Mouse (Mus musculus): Measurements from ENCODE around the gene Vamp2. TPM values are rescaled to one million over a fixed set of nuclear protein-coding genes. Genes with fewer than 3 reads are reported as not detected.

Vamp2 gene
- total RNA-seq, 2 experiments from 2014 or later = 988 to 1,016 TPM

DNA sequence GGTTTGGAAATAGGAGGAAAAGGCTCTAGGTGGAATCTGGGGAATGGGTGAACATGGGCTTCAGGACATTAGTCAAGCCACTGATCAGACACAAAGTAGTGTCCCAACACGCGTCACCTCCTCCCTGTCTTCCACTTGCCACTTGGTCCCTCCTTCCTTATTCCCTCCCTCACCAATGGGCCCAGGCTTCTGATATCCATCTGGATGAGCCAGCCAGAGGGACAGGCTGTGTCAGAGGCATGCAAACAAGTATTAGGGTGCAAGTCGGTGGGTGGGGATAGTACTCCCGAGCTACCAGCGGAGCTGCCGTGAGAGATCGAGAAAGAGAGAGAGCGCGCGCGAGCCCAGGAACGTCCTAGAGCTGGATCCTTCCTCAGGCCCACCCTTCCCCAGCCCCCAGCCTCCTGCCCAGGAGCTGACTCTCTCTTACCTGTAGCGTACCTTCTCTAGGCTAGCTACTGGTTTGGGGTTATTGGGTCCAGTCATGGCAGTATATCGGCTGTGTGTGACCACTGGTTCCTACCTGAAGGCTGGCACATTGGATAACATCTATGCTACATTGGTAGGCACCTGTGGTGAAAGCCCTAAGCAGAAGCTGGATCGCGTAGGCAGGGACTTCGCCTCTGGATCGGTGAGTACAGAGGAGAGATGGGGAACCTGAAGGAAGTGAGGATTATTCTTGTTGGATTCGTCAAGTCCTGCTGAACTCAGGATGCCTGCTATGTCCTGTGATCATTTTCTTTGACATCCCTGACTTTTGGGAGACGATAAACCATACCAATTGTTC, 37.8 kb downstream of the Vamp2 start:
- H3K27ac ChIP-seq = peak overlapping the region; percentile 90
- DNase-seq (ENCODE audit: low spot score in 2 of 2) = no peak
- H3K4me3 ChIP-seq = peak overlapping the region; percentile 72
- no peak for TF ChIP-seq CTCF (conservative IDR thresholded peaks at IDR 0.05)

DNA sequence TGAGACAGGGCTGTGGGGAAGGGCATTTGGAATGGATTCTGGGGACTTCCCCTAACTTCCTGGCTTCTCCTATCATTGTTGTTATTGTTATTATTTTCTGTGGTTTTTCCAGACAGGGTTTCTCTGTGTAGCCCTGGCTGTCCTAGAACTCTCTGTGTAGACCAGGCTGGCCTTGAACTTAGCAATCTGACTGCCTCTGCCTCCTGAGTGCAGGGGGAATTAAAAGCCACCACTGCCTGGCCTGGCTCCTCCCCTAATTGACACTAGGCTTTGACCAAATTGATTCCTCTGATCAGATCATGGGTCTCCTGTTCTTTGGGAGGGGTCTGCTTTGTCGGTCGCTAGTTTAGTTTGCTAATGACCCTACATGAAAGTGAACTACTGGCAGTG, 38.4 kb downstream of the Vamp2 start:
- no peak for DNase-seq (ENCODE audit: low spot score in 2 of 2)
- TF ChIP-seq CTCF (conservative IDR thresholded peaks at IDR 0.05) = no peak
- Histone ChIP-seq H3K4me3 (no peak overlapping the region; the same call in 1 of the 2 replicates), H3K27ac (peak overlapping the region; percentile 90; the same call in 1 of the 2 replicates)

DNA sequence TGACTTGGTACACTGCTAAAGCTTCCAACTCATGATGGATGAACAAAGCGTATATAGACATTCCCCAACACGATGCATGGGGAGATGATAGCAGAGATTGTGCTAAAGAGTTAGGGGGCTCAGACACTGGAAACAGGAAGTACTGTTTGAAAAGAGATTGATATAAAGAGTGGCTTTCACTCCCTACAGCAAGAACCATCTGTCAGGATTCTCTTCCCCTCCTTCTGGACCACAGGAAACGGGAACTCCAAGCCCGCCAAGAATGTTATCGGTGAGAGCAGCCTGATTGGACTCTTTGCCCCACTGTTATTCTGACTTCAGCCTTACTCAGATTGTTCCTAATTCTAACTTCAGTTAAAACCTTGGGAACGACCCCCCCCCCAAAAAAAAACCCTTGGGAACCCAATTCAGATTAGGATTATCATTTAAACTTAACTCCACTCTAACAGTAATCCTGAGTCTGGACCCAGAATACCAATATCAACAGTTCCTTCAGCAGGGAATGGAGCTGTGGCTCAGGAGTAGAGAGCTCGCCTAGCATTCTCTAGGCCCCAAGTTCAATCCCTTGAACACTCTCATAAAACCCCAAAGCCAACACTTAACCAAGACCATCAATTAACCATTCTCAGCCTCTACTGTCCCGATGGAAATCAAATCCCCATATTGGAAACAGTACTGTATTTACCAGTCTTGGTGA, 40.3 kb downstream of the Vamp2 start:
- TF ChIP-seq CTCF (conservative IDR thresholded peaks at IDR 0.05) = no peak
- no peak overlapping the region for H3K4me3 ChIP-seq
- no peak overlapping the region for H3K27ac ChIP-seq
- no peak for DNase-seq (ENCODE audit: low spot score in 2 of 2)

DNA sequence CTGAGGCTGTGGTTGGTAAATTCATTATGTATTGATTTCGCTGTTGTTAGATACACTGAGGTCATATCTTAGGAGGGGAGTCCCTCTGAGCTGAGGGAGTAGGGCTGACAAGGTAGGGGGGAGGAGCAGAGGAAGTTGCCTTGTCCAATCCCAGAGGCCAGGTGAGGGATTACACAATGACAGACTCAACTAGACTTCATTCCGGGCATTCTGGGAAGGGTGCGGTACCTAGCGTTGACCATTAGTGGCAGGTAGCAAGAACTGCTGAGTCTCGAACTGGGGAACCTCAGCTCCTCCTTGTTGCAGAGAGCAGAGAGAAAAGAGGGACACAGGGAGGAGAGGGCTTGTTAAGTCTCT, 45.3 kb downstream of the Vamp2 start:
- TF ChIP-seq CTCF (conservative IDR thresholded peaks at IDR 0.05) = no peak
- Histone ChIP-seq H3K4me3 (peak overlapping the region; percentile 62), H3K27ac (peak overlapping the region; percentile 85)
- no peak for DNase-seq (ENCODE audit: low spot score in 2 of 2)

DNA sequence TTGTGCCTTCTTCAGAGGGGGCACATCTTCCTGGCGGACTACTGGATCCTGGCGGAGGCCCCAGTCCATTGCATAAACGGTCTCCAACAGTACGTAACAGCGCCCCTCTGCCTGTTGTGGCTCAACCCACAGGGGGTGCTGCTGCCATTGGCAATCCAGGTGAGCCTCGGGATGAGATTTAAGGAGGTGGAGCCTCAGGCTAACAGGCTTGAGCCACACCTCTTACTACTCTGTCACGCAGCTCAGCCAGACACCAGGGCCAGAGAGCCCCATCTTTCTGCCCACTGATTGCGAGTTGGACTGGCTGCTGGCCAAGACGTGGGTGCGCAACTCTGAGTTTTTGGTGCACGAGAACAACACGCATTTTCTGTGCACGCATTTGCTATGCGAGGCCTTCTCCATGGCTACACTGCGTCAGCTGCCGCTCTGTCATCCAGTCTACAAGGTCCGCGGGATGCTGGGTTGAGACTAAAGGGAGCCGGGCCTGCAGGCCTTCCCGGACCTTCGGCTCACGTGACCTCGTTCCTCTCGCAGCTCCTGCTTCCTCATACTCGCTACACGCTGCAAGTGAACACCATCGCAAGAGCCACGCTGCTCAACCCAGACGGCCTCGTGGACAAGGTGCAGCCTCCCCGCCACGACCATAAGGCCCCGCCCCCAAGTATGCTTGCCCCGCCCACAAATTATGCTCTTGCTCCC, 45.8 kb downstream of the Vamp2 start:
- TF ChIP-seq CTCF (conservative IDR thresholded peaks at IDR 0.05) = peak; percentile 72
- H3K4me3 ChIP-seq = peak overlapping the region; percentile 62
- peak overlapping the region; percentile 85 for H3K27ac ChIP-seq
- peak; percentile 85 to 89 for DNase-seq (ENCODE audit: low spot score in 2 of 2)

- no peak for DNase-seq (ENCODE audit: low spot score in 2 of 2)
- Histone ChIP-seq H3K27ac (peak overlapping the region; percentile 85), H3K4me3 (peak overlapping the region; percentile 62)
- TF ChIP-seq CTCF (conservative IDR thresholded peaks at IDR 0.05) = no peak
These were observed 46.3 kb downstream of the Vamp2 start for GRCm38 (mm10) chr11:69134622-69134968.

GRCm38 (mm10) chr11:69135361-69135760, 47.1 kb downstream of the Vamp2 start:
- no peak for DNase-seq (ENCODE audit: low spot score in 2 of 2)
- Histone ChIP-seq H3K27ac (no peak overlapping the region), H3K4me3 (no peak overlapping the region)
- TF ChIP-seq CTCF (conservative IDR thresholded peaks at IDR 0.05) = no peak

Other genes with a start within 250 kb of the Vamp2 start
- gene Ndel1, start 216.6 kb upstream of the Vamp2 start, total RNA-seq (2021) = 10 to 100 TPM; 81.1 to 96.3 TPM
- gene Rnf222, start 199.9 kb upstream of the Vamp2 start, total RNA-seq (2021) = not detected
- gene Rpl26, start 186.9 kb upstream of the Vamp2 start, total RNA-seq (2021) = 100 to 1,000 TPM; 766 to 781 TPM
- gene Odf4, start 161.4 kb upstream of the Vamp2 start, total RNA-seq (2021) = not detected
- 1 to 10 TPM; 9.5 to 9.7 TPM for gene Arhgef15, start 131.0 kb upstream of the Vamp2 start, total RNA-seq (2021)
- gene Slc25a35, start 120.4 kb upstream of the Vamp2 start, total RNA-seq (2021) = 1 to 10 TPM; 5.8 to 6.2 TPM
- 10 to 100 TPM; 16.8 to 20.7 TPM for gene Rangrf, start 113.3 kb upstream of the Vamp2 start, total RNA-seq (2021)
- gene Pfas, start 80.0 kb upstream of the Vamp2 start, total RNA-seq (2021) = 10 to 100 TPM; 27.5 to 27.8 TPM
- 10 to 100 TPM; 40.3 to 43.1 TPM for gene Ctc1, start 72.6 kb upstream of the Vamp2 start, total RNA-seq (2021)
- under 1 TPM; 0.54 to 0.79 TPM for gene Aurkb, start 42.8 kb upstream of the Vamp2 start, total RNA-seq (2021)
- 10 to 100 TPM; 26.6 to 30.8 TPM for gene Borcs6, start 28.8 kb upstream of the Vamp2 start, total RNA-seq (2021)
- 10 to 100 TPM; 20.3 to 21.6 TPM for gene Tmem107, start 17.7 kb upstream of the Vamp2 start, total RNA-seq (2021)
- gene Per1, start 6.7 kb downstream of the Vamp2 start, total RNA-seq (2021) = 10 to 100 TPM; 83.4 to 95.2 TPM
- 1 to 10 TPM in 1 of 2 experiments, under 1 TPM in 1; 0.79 to 1.0 TPM for gene Hes7, start 31.9 kb downstream of the Vamp2 start, total RNA-seq (2021)
- 1 to 10 TPM; 1.4 to 1.5 TPM for gene 9130213A22Rik, start 34.1 kb downstream of the Vamp2 start, total RNA-seq (2021)
- gene Aloxe3, start 37.4 kb downstream of the Vamp2 start, total RNA-seq (2021) = 10 to 100 TPM in 1 of 2 experiments, 1 to 10 TPM in 1; 7.8 to 11.1 TPM
- 10 to 100 TPM in 1 of 2 experiments, 1 to 10 TPM in 1; 8.7 to 12.2 TPM for gene Alox12b, start 68.5 kb downstream of the Vamp2 start, total RNA-seq (2021)
- gene Alox8, start 109.4 kb downstream of the Vamp2 start, total RNA-seq (2021) = 1 to 10 TPM; 7.5 to 8.2 TPM
- gene Gucy2e, start 148.5 kb downstream of the Vamp2 start, total RNA-seq (2021) = 1 to 10 TPM; 2.1 to 2.3 TPM
- gene Cntrob, start 235.3 kb downstream of the Vamp2 start, total RNA-seq (2021) = 10 to 100 TPM; 13.9 to 17.8 TPM
- 10 to 100 TPM; 63.0 to 63.5 TPM for gene Trappc1, start 235.5 kb downstream of the Vamp2 start, total RNA-seq (2021)
- 10 to 100 TPM; 20.6 to 26.1 TPM for gene Kcnab3, start 237.8 kb downstream of the Vamp2 start, total RNA-seq (2021)